Mouse (Mus musculus) midbrain, embryonic 11.5 days (tissue): ENCODE results near the gene 4921524J17Rik. TPM values are rescaled to one million over a fixed set of nuclear protein-coding genes. Genes with fewer than 3 reads are reported as not detected.

ENCODE experiments used
- ATAC-seq: fragments of 200-750 bp; cut with Nextera tagmentation; 2 replicates; pipeline ENCODE4 v1.8.0; 2017; ENCODE audit warnings: moderate TSS enrichment, moderate library complexity; ENCODE audit not compliant: low FRiP score
- DNase-seq: peaks from one replicate; pipeline ENCODE4 v3.0.0; 2015; ENCODE audit warnings: low spot score; ENCODE audit errors: missing footprints
- H3K27ac ChIP-seq: fragments of 300-500 bp; sonication (generic); 2 replicates; pipeline ENCODE4 v1.5.1; 2014; ENCODE audit warnings: low read depth, low read length
- H3K27me3 ChIP-seq: fragments of 300-500 bp; sonication (generic); 2 replicates; pipeline ENCODE4 v1.6.1; 2014; ENCODE audit warnings: mild to moderate bottlenecking, low read length, moderate library complexity, mixed read lengths; ENCODE audit not compliant: control insufficient read depth, insufficient read depth
- H3K36me3 ChIP-seq: fragments of 300-500 bp; sonication (generic); 2 replicates; pipeline ENCODE4 v1.6.1; 2014; ENCODE audit warnings: mild to moderate bottlenecking, low read length, moderate library complexity, mixed read lengths; ENCODE audit not compliant: control insufficient read depth, insufficient read depth
- H3K4me1 ChIP-seq: fragments of 300-500 bp; sonication (generic); 2 replicates; pipeline ENCODE4 v1.6.1; 2014; ENCODE audit warnings: low read length; ENCODE audit not compliant: control insufficient read depth, insufficient read depth
- H3K4me2 ChIP-seq: fragments of 300-500 bp; sonication (generic); 2 replicates; pipeline ENCODE4 v1.6.1; 2014; ENCODE audit warnings: mild to moderate bottlenecking, moderate library complexity
- H3K4me3 ChIP-seq: fragments of 300-500 bp; sonication (generic); 2 replicates; pipeline ENCODE4 v1.5.1; 2014; ENCODE audit warnings: low read depth, low read length
- H3K9ac ChIP-seq: fragments of 300-500 bp; sonication (generic); 2 replicates; pipeline ENCODE4 v1.6.1; 2014; ENCODE audit warnings: low read length
- H3K9me3 ChIP-seq: fragments of 300-500 bp; sonication (generic); 2 replicates; pipeline ENCODE4 v1.6.1; 2016; ENCODE audit warnings: low read length; ENCODE audit not compliant: control insufficient read depth
- WGBS: fragments of 180-500 bp; shearing (Covaris S2); extraction: QIAGEN DNeasy Blood & Tissue Kit; methylation state at CpG from one replicate; pipeline ENCODE4 v1.1.7; 2014; 5-methylcytosine and 5-hydroxymethylcytosine counted together
- polyA plus RNA-seq: library from polyadenylated mRNA; unstranded; fragments of >200 nt; fragmentation: Nextera tagmentation; extraction: Ambion mirVana; gene quantifications from 2 replicates; pipeline ENCODE4 v1.2.1, GENCODE M21; 2014

4921524J17Rik gene
- polyA plus RNA-seq, 1 experiment from 2014 or later, result 43.8 TPM

GRCm38 (mm10) chr8:85452328-85452727, 19.7 kb upstream of the 4921524J17Rik start:
- peaks cover 3% of the 10 kb centered on the region; the same call in 1 of the 2 replicates for H3K4me1 ChIP-seq
- 20% methylated on average over 14 of the region's 14 CpGs for WGBS
- no peak overlapping the region for H3K4me3 ChIP-seq
- no peaks in the 10 kb centered on the region for H3K9me3 ChIP-seq
- no peak for DNase-seq
- H3K27ac ChIP-seq, result no peak overlapping the region
- H3K9ac ChIP-seq, result no peak overlapping the region
- H3K4me2 ChIP-seq, result no peak overlapping the region
- no peaks in the 10 kb centered on the region for H3K36me3 ChIP-seq
- H3K27me3 ChIP-seq, result no peaks in the 10 kb centered on the region
- no peak for ATAC-seq

GRCm38 (mm10) chr8:85450335-85450734, 17.7 kb upstream of the 4921524J17Rik start:
- ATAC-seq (no peak), DNase-seq (no peak)
- no peaks in the 10 kb centered on the region for H3K36me3 ChIP-seq
- WGBS, result 81% methylated on average over 3 of the region's 3 CpGs
- peaks cover 3% of the 10 kb centered on the region; the same call in 1 of the 2 replicates for H3K4me1 ChIP-seq
- no peak overlapping the region for H3K27ac ChIP-seq
- no peak overlapping the region for H3K9ac ChIP-seq
- no peak overlapping the region for H3K4me2 ChIP-seq
- no peaks in the 10 kb centered on the region for H3K27me3 ChIP-seq
- no peaks in the 10 kb centered on the region for H3K9me3 ChIP-seq
- H3K4me3 ChIP-seq, result no peak overlapping the region

GRCm38 (mm10) chr8:85445936-85446685, 13.5 kb upstream of the 4921524J17Rik start:
- H3K4me2 ChIP-seq, result no peak overlapping the region
- WGBS, result 83% methylated on average over 15 of the region's 15 CpGs
- ATAC-seq, result no peak

DNA sequence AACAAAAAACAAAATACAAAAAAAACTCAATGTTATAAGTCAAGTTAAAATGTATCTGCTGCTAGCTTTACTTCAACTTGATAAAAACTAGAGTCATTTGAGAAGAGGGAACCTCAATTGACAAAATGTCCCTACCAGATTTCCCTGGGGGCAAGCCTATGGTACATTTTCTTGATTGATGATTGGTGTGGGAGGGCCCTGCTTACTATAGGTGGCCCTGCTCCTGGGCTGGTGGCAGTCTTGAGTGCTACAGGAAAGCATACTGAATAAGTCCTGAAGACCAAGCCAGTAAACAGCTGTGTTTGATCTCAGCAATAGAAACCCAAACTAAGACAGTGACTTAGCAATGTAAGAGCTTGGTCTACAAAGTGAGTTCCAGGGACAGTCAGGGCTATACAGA, 11.5 kb upstream of the 4921524J17Rik start:
- H3K4me1 ChIP-seq, result no peaks in the 10 kb centered on the region
- no peak overlapping the region for H3K4me3 ChIP-seq
- ATAC-seq (no peak), DNase-seq (peak; percentile 57)
- H3K27me3 ChIP-seq, result no peaks in the 10 kb centered on the region
- H3K4me2 ChIP-seq, result no peak overlapping the region
- H3K9me3 ChIP-seq, result no peaks in the 10 kb centered on the region
- no peak overlapping the region for H3K27ac ChIP-seq
- H3K9ac ChIP-seq, result no peak overlapping the region
- no peaks in the 10 kb centered on the region for H3K36me3 ChIP-seq

More at GRCm38 (mm10) chr8:85445936-85446685, 13.5 kb upstream of the 4921524J17Rik start:
- no peaks in the 10 kb centered on the region for H3K36me3 ChIP-seq
- no peak overlapping the region for H3K9ac ChIP-seq
- H3K4me1 ChIP-seq, result no peaks in the 10 kb centered on the region
- H3K27ac ChIP-seq, result no peak overlapping the region
- DNase-seq, result peak; percentile 81
- no peak overlapping the region for H3K4me3 ChIP-seq
- H3K9me3 ChIP-seq, result no peaks in the 10 kb centered on the region
- no peaks in the 10 kb centered on the region for H3K27me3 ChIP-seq

- Histone ChIP-seq H3K9ac (no peak overlapping the region), H3K4me1 (no peaks in the 10 kb centered on the region), H3K27ac (no peak overlapping the region), H3K9me3 (no peaks in the 10 kb centered on the region), H3K36me3 (no peaks in the 10 kb centered on the region), H3K27me3 (no peaks in the 10 kb centered on the region), H3K4me3 (no peak overlapping the region), H3K4me2 (no peak overlapping the region)
- no peak for DNase-seq
- WGBS, result 58% methylated on average over 5 of the region's 5 CpGs
- ATAC-seq, result no peak
Measured at GRCm38 (mm10) chr8:85441564-85441963, 8.9 kb upstream of the 4921524J17Rik start.

DNA sequence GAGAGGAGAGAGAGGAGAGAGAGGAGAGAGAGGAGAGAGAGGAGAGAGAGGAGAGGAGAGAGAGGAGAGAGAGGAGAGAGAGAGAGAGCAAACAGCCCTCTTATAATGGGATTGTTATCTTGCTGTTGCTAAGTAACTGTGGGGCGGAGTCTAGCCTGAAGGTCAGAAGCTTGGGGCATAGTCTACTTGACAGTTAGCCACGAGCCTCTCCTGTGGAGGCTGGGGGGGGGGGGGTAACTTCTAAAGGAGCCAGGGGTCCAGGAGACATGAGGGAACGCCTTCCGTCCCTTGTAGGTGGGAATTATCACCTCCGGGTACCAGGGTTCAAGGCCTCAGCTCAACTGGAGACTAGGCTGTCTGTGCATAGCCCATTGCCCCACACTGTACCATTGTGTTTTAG, 3.1 kb upstream of the 4921524J17Rik start:
- whole genome bisulfite sequencing, result 59% methylated on average over 5 of the region's 5 CpGs
- H3K27ac ChIP-seq, result no peak overlapping the region
- H3K9me3 ChIP-seq, result no peaks in the 10 kb centered on the region
- no peaks in the 10 kb centered on the region for H3K36me3 ChIP-seq
- H3K4me1 ChIP-seq, result peaks cover 8% of the 10 kb centered on the region
- no peaks in the 10 kb centered on the region for H3K27me3 ChIP-seq
- ATAC-seq, result no peak
- no peak overlapping the region for H3K4me3 ChIP-seq
- DNase-seq, result peak; percentile 77
- no peak overlapping the region for H3K4me2 ChIP-seq
- no peak overlapping the region for H3K9ac ChIP-seq

DNA sequence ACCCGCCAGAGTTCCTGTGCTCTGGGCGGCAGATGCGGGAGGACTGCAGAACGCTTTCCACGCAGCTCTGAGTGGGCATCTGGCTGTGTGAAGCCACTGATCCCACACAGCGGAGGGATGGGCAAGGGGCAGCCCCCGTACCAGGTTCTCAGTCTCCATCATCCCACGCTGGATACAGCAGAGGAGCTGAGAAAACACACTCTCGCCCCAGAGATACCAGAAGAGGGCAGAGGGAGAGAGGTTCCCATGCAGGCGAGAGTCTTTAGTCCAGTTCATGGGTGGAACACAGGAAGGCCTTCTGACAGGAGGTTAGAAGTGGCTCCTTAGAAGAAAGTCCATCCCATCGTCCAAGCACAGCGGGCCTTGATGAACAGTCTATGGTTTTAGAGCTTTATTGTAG, 2.2 kb upstream of the 4921524J17Rik start:
- H3K36me3 ChIP-seq, result no peaks in the 10 kb centered on the region
- 73% methylated on average over 12 of the region's 12 CpGs for WGBS
- H3K27me3 ChIP-seq, result no peaks in the 10 kb centered on the region
- H3K4me2 ChIP-seq, result no peak overlapping the region
- no peak overlapping the region for H3K4me3 ChIP-seq
- peak; percentile 62 for DNase-seq
- H3K4me1 ChIP-seq, result peaks cover 10% of the 10 kb centered on the region
- H3K9ac ChIP-seq, result no peak overlapping the region
- H3K9me3 ChIP-seq, result no peaks in the 10 kb centered on the region
- no peak overlapping the region for H3K27ac ChIP-seq
- no peak for ATAC-seq

DNA sequence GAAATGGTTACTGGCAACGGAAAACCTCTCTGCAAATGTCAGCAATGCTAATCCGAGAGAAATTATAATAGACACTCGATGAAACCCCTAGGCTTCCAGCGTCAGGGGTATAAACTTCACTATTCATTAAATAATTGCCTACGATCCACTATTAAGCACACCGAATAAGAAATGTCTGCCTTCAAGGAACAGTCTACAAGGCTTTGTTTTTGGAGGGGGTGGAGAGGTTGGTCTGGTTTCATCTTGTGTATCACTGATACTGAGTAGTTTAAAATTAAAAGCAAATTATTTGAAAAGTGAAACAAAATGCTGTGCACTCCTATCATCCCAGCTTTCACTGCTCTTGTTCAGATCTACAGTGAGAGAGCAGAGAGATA, 372 bp upstream of the 4921524J17Rik start:
- Histone ChIP-seq H3K9me3 (no peaks in the 10 kb centered on the region), H3K4me3 (peak overlapping the region; percentile 72), H3K9ac (peak overlapping the region; percentile 89), H3K4me1 (peaks cover 20% of the 10 kb centered on the region), H3K36me3 (no peaks in the 10 kb centered on the region), H3K4me2 (peak overlapping the region; percentile 52), H3K27ac (no peak overlapping the region), H3K27me3 (no peaks in the 10 kb centered on the region)
- DNase-seq, result no peak
- peak; percentile 65 for ATAC-seq
- 6% methylated on average over 6 of the region's 6 CpGs for WGBS

DNA sequence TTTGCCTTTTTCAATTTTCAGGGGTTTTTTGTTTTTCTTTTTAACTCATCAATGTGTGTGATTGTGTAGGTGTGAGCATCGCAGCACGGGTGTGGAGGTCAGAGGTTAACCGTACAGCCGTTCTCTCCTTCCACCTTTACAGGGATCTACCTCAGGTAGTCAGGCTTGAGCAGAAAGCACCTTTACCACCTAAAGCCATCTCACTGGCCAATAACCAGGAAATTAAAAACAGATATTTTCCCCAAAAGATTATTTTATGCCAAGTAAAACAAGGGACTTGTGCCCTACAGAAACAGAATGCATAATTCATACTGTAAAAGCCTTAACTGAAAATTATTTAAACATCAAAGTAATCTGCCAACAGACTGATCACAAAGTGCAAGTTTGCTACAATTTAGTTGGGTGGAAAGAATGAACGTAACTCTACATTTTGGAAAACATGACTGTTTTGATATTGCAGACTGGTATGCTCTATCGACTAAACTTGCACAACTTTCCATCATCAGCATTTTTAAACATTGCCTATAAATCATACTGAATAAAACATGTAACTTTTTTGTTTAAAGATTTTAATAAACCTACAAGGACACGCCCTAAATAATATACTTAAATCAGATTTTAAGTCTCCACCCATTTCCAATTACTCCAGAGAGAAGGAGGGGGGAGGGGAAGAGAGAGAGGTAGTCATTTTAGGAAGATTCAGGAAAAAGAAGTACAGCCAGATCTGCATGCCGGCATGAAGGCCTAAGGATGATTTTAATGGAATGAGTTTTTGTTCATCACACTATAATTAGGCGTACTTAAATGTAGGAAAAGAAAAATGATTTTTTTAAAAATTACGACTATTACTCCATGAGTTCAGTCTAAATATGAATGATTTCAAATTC, 1.1 kb downstream of the 4921524J17Rik start:
- peak overlapping the region; percentile 52 for H3K4me2 ChIP-seq
- no peaks in the 10 kb centered on the region for H3K27me3 ChIP-seq
- H3K9me3 ChIP-seq, result no peaks in the 10 kb centered on the region
- peaks cover 22% of the 10 kb centered on the region for H3K4me1 ChIP-seq
- H3K36me3 ChIP-seq, result no peaks in the 10 kb centered on the region
- ATAC-seq (no peak), DNase-seq (no peak)
- peak overlapping the region; percentile 89 for H3K9ac ChIP-seq
- peak overlapping the region; percentile 72 for H3K4me3 ChIP-seq
- WGBS, result 24% methylated on average over 10 of the region's 10 CpGs
- H3K27ac ChIP-seq, result no peak overlapping the region
